Mouse (Mus musculus) subcutaneous adipose tissue, adult 2 months (tissue): ENCODE measurements around the gene Atp6v1g2. TPM values are rescaled to one million over a fixed set of nuclear protein-coding genes. Genes with fewer than 3 reads are reported as not detected.

ENCODE experiments used
- polyA plus RNA-seq: library from polyadenylated mRNA; depleted of rRNA; stranded (reverse); fragments of >200 nt; gene quantifications from 2 replicates; pipeline ENCODE4 v1.2.3, GENCODE M21; 2012; ENCODE audit warnings: low replicate concordance; rRNA removed

Atp6v1g2 gene
- 7.5 and 9.8 TPM in 2 replicates for polyA plus RNA-seq

DNA sequence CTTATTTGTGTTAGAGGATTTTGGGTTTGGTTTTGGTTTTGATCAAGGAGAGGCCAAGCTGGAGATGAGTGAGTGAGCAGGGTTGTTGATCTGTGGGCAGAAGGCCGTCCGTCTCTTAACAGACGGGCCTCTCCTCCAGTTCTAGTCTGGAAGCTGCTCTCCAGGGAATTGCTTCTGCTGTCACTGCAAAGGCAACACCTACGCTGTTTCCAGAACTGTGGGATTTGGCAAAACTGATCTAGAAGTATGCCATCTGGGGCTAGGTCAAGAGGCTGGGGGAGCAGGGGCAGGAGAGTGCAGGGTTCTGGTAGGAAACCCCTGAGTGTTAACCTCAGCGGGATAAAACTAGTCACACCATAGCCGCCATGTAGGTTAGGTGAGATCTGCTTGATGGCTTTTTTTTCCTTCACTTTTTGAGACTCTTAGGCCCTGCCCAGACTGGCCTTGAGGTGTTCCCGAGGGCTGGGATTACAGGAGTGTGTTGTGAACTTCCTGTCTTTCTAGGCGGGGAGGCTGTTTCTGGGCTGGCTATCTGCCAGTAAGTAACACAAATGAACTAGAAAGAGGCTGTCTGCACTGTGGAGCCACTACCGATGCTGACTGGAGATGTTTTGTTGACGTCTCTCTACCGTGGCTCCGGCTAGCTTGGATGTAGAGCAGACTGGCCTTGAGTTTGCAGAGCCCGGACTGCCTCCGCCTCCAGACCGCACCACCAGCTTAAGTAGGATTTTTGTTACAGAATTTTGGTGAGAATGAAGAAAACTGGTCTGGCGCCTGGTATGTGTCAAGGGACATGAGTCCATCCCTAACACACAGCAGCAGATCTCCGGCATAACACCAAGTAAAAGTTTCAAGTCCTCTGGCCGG is at the start of gene Atp6v1g2:
Gene Atp6v1g2 (plus strand): TSS at position 547 of the 867 bp plus-strand sequence.

DNA sequence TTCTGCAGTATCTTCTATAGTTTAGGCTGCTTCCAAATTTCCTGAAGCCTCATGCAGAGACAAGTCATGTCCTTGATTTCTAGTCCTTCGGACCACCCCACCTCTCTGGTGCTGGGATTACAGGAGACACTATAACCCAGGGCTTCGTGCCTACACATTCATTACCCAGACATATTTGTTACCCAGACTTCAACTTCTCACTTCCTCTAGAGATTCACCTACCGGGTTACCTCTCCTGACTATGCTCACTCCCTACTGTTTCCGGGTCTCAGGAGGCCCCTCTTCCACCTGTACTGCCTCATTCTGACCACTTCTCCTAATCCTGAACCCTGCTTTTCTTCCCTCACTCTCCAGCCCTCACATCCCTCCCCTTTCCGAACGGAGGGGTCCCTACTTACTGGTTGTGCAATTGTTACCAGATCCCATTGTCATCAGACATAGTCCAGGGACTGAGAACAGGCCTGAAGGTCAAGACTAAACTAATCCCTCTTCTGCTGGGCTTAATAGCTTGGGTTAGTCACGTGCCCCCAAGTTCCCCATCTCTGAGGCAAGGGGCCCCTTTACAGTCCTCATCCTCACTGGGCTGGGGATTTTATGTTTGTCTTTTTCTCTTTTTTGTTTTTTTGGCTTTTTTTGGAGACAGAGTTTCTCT is 45.4 kb upstream of the Atp6v1g2 start, which contains the start of gene Lst1:
Gene Lst1 (minus strand): TSS at position 481 of the 652 bp plus-strand sequence.

DNA sequence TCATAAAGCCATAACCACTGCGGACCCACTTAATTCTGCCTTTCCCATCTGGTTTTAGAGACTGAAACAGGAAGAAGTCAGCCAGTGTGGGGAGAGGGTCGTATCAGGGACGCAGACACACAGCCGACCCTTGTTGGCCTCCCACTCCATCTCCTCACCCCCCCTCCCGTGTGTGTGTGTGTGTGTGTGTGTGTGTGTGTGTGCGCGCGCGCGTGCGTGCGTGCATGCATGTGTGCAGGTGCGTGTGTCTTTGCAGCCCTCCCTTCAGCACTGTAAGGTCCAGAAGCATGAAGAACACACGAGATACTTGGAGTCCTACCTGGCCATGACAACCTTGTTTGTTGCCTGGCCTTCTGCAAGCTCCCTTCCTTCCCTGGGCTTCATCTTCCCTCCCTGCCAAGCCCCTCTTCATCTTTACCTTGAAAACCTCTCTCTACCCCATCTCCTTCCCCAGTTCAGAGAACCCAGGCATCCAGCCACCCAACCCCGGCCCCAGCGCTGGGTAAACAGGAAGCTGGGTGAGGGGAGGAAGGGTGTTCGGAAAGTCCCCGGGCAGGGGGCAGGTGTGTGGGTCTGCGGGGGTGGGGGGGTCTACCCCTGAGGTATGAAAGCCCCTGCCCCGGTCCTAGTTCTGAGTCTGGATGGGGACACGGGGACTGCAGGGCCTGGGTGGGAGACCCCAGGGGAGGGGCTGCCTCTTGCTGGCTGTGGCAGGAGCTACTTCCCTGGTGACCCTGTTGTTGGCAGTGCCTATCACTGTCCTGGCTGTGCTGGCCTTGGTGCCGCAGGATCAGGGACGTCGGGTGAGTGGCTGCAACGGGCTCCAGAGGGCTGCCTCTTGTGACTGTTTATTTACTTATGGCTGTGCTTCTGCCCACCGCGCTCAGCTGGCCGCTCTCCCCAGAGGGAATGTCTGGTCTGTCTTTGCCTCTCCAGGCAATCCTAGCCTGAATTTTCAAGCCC is 39.3 kb upstream of the Atp6v1g2 start, which contains the start of gene Ltb:
Gene Ltb (plus strand): TSS at position 559 of the 963 bp plus-strand sequence.

DNA sequence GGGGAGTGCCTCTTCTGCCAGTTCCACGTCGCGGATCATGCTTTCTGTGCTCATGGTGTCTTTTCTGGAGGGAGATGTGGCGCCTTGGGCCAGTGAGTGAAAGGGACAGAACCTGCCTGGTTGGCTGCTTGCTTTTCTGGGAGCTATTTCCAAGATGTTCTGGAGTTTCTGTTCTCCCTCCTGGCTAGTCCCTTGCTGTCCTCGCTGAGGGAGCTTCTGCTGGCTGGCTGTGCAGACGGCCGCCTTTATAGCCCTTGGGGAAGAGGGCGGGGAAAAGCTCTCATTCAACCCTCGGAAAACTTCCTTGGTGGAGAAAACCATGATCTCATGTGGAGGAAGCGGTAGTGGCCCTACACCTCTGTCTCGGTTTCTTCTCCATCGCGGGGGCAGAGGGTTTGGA is 31.7 kb upstream of the Atp6v1g2 start, which contains the start of gene Tnf:
Gene Tnf (minus strand): TSS at position 221 of the 400 bp plus-strand sequence.

DNA sequence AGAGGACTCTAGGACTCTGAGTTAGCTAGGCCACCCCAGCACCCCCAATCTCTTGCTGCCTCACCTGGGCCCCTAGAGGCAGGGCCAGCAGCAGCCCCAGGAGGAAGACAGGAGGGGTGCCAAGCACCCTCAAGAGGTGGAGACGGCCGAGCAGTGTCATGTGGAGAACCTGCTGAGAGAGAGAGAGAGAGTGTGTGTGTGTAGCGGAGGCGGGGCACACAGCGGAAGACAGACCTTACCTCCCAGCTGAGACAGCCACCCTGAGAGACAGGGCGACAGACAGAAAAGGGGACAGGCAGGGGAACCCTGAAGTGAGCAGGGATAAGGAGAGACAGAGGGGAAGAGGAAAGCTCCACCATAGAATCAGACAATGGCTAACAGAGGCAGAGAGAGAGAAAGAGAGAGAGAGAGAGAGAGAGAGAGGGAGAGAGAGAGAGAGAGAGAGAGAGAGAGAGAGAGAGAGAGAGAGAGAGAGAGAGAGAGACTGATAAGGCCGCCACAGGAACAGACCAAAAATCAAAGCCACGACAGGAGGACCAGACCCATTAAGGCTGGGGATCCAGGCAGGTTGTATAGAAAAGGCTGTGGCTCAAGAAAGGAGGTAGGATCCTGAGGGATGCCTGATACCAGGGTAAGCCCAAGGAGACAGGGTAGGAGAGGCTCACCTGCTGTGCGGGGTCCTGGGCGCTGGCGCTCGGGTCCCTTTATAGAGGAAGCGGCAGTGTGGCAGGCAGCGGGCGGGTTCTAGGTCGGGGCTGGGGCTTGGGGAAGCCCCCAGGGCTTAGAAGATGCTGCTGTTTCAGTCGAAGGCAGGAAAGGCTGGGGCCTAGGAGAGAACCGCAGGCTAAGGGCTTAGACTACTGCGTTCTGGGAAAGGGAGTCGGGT is 28.7 kb upstream of the Atp6v1g2 start, which contains the start of gene Lta:
Gene Lta (minus strand): TSS at position 858 of the 886 bp plus-strand sequence.

DNA sequence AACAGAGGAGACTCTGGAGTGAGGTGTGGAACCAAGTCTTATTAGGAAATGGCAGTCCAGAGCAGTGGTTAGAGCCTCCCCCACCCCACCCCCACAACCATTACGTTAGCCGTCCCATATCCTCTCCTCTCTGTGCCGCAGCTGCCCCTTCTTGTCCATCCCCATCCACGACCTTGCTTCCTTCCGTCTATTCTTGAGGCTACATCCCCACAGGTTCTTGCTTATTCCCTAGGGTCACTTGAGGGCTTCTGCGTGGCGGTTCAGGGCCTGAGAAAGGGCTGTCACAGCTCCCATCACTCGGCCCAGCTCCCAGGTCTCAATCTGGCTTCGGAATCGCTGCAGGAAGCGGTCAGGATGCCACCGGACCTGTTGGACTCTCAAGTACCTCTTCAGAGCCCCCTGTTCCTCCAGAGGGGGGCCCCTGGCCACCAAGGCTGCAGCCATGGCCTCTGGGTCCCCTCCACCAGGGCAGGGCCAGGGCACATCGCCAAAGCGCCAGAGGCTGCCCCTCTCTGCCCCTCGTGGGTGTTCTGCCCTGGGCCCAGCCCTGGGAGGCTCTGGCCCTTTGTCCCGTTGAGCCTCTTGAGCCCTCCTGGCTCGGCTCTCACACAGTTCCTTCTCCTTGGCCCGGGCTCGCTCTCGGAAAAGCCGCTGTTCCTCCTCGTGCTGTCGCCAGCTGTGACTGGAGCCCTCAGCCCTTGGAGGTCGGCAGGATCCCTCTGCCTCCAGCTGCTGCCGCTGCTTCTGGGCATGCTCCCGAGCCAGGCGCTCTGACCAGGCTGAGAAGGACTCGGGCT is 13.1 kb upstream of the Atp6v1g2 start, which contains the start of gene Gm16181:
Gene Gm16181 (plus strand): TSS at position 679 of the 797 bp plus-strand sequence.

DNA sequence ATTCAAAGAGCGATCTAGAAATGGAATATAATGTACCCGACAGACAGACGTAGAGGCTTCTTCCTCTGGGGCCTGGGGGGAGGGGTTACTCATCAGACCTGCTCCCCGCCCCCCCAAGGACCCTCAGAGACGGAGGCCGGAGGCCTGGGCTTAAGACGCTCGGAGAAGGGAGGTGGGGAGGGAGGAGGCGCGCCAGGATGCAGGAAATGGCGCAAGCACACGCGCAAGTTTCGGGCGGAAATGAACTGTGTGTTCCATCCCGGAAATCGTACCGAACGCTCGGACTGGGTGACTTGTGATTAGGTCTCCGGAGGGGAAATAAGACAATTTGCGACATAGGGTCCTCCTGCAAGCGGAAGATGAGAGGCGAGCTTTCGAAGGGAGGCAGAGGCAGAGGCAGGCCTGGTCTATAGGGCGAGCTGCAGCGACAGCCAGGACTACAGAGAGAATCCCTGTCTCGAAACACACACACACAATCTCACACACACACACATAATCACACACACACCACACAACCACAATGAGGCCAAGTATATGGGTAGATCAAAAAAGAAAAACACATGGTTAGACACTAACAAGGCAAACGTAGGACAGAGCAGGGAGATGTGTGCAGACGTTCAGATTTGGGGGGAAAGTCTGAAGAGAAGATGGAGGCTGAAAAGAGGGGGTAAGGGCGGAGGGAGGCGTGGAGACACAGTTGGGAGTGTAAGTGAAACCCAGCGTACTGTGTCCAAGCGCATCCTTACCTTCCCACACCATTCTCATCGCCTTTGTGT is 2.3 kb downstream of the Atp6v1g2 start, which contains the start of gene Nfkbil1:
Gene Nfkbil1 (minus strand): TSS at position 179 of the 776 bp plus-strand sequence.

DNA sequence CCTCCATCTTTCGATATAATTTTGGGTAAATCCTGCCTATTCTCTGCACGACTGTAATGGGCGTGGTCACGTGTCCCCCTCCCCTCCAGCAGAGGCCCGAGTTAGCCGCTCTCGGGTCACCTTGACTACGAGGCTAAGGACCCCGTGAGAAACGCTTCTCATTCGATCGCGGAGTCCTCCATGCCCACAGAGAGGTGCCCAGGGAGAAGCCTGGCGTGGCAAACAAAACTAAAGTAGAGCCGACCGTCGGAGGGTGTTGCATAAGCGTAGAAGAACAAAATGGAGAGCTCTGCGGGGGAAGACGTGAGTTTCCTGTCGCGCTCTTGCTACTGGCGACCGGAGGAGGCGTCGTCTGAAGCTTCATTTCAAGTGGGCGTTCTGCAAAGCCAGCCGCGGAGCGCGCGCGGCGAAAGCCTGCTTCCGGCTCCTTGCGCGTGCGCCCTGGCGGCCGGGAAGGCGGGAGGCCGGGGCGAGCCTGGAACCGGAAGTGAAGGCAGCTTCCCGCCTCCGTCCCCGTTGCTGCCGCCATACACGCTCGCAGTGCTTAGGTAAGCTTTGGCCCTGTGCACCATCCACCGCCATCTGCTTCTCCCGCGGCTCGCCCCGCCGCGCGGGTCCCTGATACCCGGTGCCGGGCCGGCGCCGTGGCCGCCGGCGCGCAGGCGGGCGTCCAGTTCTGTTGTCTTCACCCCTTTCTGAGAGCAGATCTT is 8.0 kb downstream of the Atp6v1g2 start, which contains the start of gene Ddx39b:
Gene Ddx39b (plus strand): TSS at position 442 of the 710 bp plus-strand sequence.

DNA sequence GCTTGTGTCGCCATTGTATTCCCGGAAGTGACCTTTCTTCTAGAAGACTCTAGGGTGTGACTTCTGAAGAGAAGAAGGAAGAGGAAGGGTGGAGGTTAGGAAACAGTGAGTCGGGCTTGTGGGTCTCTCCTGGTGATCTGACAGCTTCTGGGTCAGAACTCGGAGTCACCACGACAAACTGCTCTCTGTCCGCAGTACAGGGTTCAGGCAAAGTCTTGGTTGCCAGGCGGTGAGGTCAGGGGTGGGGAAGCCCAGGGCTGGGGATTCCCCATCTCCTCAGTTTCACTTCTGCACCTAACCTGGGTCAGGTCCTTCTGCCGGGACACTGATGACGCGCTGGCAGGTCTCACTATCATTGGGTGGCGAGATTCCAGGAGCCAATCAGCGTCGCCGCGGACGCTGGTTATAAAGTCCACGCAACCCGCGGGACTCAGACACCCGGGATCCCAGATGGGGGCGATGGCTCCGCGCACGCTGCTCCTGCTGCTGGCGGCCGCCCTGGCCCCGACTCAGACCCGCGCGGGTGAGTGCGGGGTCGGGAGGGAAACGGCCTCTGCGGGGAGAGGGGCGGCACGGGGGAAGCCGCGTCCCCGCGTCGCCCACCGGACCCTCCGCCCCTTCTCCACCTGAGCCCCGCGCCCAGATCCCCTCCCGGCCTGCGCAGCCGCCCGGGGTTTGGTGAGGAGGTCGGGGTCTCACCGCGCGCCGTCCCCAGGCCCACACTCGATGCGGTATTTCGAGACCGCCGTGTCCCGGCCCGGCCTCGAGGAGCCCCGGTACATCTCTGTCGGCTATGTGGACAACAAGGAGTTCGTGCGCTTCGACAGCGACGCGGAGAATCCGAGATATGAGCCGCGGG is 29.4 kb downstream of the Atp6v1g2 start, which contains the start of gene H2-D1:
Gene H2-D1 (plus strand): TSS at position 67 of the 859 bp plus-strand sequence.

Other genes with a start within 250 kb of the Atp6v1g2 start
- 61.9 and 207 TPM in 2 replicates for gene Vars, start 232.7 kb upstream of the Atp6v1g2 start, polyA plus RNA-seq
- 0.39 and 0.62 TPM in 2 replicates for gene Vwa7, start 217.1 kb upstream of the Atp6v1g2 start, polyA plus RNA-seq
- gene Sapcd1, start 205.6 kb upstream of the Atp6v1g2 start, polyA plus RNA-seq, result 0.54 and 1.7 TPM in 2 replicates
- 1.8 TPM in 2 replicates for gene Msh5, start 186.9 kb upstream of the Atp6v1g2 start, polyA plus RNA-seq
- gene Clic1, start 183.7 kb upstream of the Atp6v1g2 start, polyA plus RNA-seq, result 87.4 and 180 TPM in 2 replicates
- gene Ddah2, start 174.6 kb upstream of the Atp6v1g2 start, polyA plus RNA-seq, result 59.2 and 121 TPM in 2 replicates
- 0.17 TPM in 1 of 2 replicates, not detected in the other for gene Ly6g6c, start 168.3 kb upstream of the Atp6v1g2 start, polyA plus RNA-seq
- gene Mpig6b, start 167.5 kb upstream of the Atp6v1g2 start, polyA plus RNA-seq, result 0.09 and 0.21 TPM in 2 replicates
- 0.24 and 4.5 TPM in 2 replicates for gene Ly6g6e, start 156.8 kb upstream of the Atp6v1g2 start, polyA plus RNA-seq
- 2.3 and 5.4 TPM in 2 replicates for gene Ly6g6d, start 155.6 kb upstream of the Atp6v1g2 start, polyA plus RNA-seq
- not detected in 2 replicates for gene Ly6g6f, start 148.1 kb upstream of the Atp6v1g2 start, polyA plus RNA-seq
- gene Abhd16a, start 144.4 kb upstream of the Atp6v1g2 start, polyA plus RNA-seq, result 206 and 214 TPM in 2 replicates
- gene Ly6g5c, start 125.4 kb upstream of the Atp6v1g2 start, polyA plus RNA-seq, result 3.1 TPM in 1 of 2 replicates, not detected in the other
- 1.9 and 3.2 TPM in 2 replicates for gene Ly6g5b, start 118.2 kb upstream of the Atp6v1g2 start, polyA plus RNA-seq
- gene Gpank1, start 112.2 kb upstream of the Atp6v1g2 start, polyA plus RNA-seq, result 12.3 and 16.6 TPM in 2 replicates
- gene Csnk2b, start 111.6 kb upstream of the Atp6v1g2 start, polyA plus RNA-seq, result 304 and 310 TPM in 2 replicates
- 6.4 and 11.3 TPM in 2 replicates for gene D17H6S53E, start 107.3 kb upstream of the Atp6v1g2 start, polyA plus RNA-seq
- 0.17 TPM in 1 of 2 replicates, not detected in the other for gene Apom, start 101.6 kb upstream of the Atp6v1g2 start, polyA plus RNA-seq
- 178 and 246 TPM in 2 replicates for gene Bag6, start 98.5 kb upstream of the Atp6v1g2 start, polyA plus RNA-seq
- gene Prrc2a, start 68.8 kb upstream of the Atp6v1g2 start, polyA plus RNA-seq, result 249 and 404 TPM in 2 replicates
- gene Aif1, start 57.6 kb upstream of the Atp6v1g2 start, polyA plus RNA-seq, result 1.9 and 5.2 TPM in 2 replicates
- gene Lst1, start 45.2 kb upstream of the Atp6v1g2 start, polyA plus RNA-seq, result 23.5 and 60.6 TPM in 2 replicates
- gene Ltb, start 39.2 kb upstream of the Atp6v1g2 start, polyA plus RNA-seq, result 4.2 and 11.0 TPM in 2 replicates
- gene Tnf, start 31.7 kb upstream of the Atp6v1g2 start, polyA plus RNA-seq, result 2.2 and 3.1 TPM in 2 replicates
- 0.16 and 0.69 TPM in 2 replicates for gene Lta, start 28.3 kb upstream of the Atp6v1g2 start, polyA plus RNA-seq
- 0.64 and 4.9 TPM in 2 replicates for gene Gm16181, start 12.8 kb upstream of the Atp6v1g2 start, polyA plus RNA-seq
- gene Nfkbil1, start 2.1 kb downstream of the Atp6v1g2 start, polyA plus RNA-seq, result 14.3 and 18.2 TPM in 2 replicates
- 285 and 496 TPM in 2 replicates for gene Ddx39b, start 8.1 kb downstream of the Atp6v1g2 start, polyA plus RNA-seq
- gene H2-D1, start 29.1 kb downstream of the Atp6v1g2 start, polyA plus RNA-seq, result 1,137 and 2,644 TPM in 2 replicates
- gene H2-Q1, start 86.7 kb downstream of the Atp6v1g2 start, polyA plus RNA-seq, result not detected in 2 replicates
- 2.4 TPM in 1 of 2 replicates, not detected in the other for gene H2-Q2, start 108.6 kb downstream of the Atp6v1g2 start, polyA plus RNA-seq
- 120 and 169 TPM in 2 replicates for gene H2-Q4, start 146.0 kb downstream of the Atp6v1g2 start, polyA plus RNA-seq
- 60.7 and 141 TPM in 2 replicates for gene H2-Q6, start 191.2 kb downstream of the Atp6v1g2 start, polyA plus RNA-seq
- gene H2-Q7, start 205.5 kb downstream of the Atp6v1g2 start, polyA plus RNA-seq, result 158 and 289 TPM in 2 replicates
- gene H2-Q10, start 236.4 kb downstream of the Atp6v1g2 start, polyA plus RNA-seq, result 49.0 and 72.7 TPM in 2 replicates